Mouse (Mus musculus): Measurements from ENCODE around the gene Gtf3c6.

Gene Gtf3c6

GRCm38 (mm10) chr10:40258401-40258966 lies 576 bp upstream of the Gtf3c6 start:
- DNase-seq = peak; percentile 88

- peak; percentile 86 for DNase-seq
These were observed 1.2 kb downstream of the Gtf3c6 start for GRCm38 (mm10) chr10:40256716-40257115.

GRCm38 (mm10) chr10:40250969-40251368 lies 6.9 kb downstream of the Gtf3c6 start:
- DNase-seq = no peak

GRCm38 (mm10) chr10:40249625-40250024 lies 8.3 kb downstream of the Gtf3c6 start:
- DNase-seq = no peak

GRCm38 (mm10) chr10:40247166-40247716 lies 10.7 kb downstream of the Gtf3c6 start:
- DNase-seq = no peak

- DNase-seq = peak; percentile 86
These were observed 11.3 kb downstream of the Gtf3c6 start, which contains the start of gene Rpf2 for GRCm38 (mm10) chr10:40246374-40247165. TSS of gene Rpf2 (minus strand) at chr10:40247036.

GRCm38 (mm10) chr10:40237826-40238225 lies 20.1 kb downstream of the Gtf3c6 start:
- no peak for DNase-seq

- no peak for DNase-seq
These were observed 24.7 kb downstream of the Gtf3c6 start for GRCm38 (mm10) chr10:40233241-40233640.

- no peak for DNase-seq
These were observed 25.5 kb downstream of the Gtf3c6 start for GRCm38 (mm10) chr10:40232442-40232841.

GRCm38 (mm10) chr10:40229725-40230124 lies 28.2 kb downstream of the Gtf3c6 start:
- no peak for DNase-seq

GRCm38 (mm10) chr10:40227660-40228303 lies 30.1 kb downstream of the Gtf3c6 start:
- no peak for DNase-seq

GRCm38 (mm10) chr10:40218874-40219273 lies 39.0 kb downstream of the Gtf3c6 start:
- DNase-seq = no peak

GRCm38 (mm10) chr10:40212443-40213169 lies 45.3 kb downstream of the Gtf3c6 start:
- peak; percentile 90 for DNase-seq
